Mouse (Mus musculus) hindbrain, embryonic 10.5 days (tissue): ENCODE measurements at regions not wholly inside any gene's neighbourhood (a gene's known extent, or its start where the extent isn't known, plus 50 kb on each side); places are given as distances from the start of the nearest gene placed in this dataset.

Experiments used
- DNase-seq: peaks from one replicate; pipeline ENCODE4 v3.0.0-alpha.2; 2017; ENCODE audit warnings: low spot score
- H3K27ac ChIP-seq: fragments of 300-500 bp; sonication (generic); 2 replicates; pipeline ENCODE4 v1.5.1; 2016; ENCODE audit warnings: mild to moderate bottlenecking, moderate library complexity
- H3K27me3 ChIP-seq: fragments of 300-500 bp; sonication (generic); 2 replicates; pipeline ENCODE4 v1.6.1; 2016; ENCODE audit warnings: mild to moderate bottlenecking; ENCODE audit not compliant: poor library complexity, insufficient read depth, severe bottlenecking
- H3K36me3 ChIP-seq: fragments of 300-500 bp; sonication (generic); 2 replicates; pipeline ENCODE4 v1.6.1; 2016; ENCODE audit warnings: mild to moderate bottlenecking, moderate library complexity
- H3K4me1 ChIP-seq: fragments of 300-500 bp; sonication (generic); replicated peaks from 2 replicates; pipeline ENCODE4 v1.6.1; 2016; ENCODE audit warnings: mild to moderate bottlenecking
- H3K4me3 ChIP-seq: fragments of 300-500 bp; sonication (generic); 2 replicates; pipeline ENCODE4 v1.5.1; 2016; ENCODE audit warnings: mild to moderate bottlenecking, moderate library complexity
- H3K9me3 ChIP-seq: fragments of 300-500 bp; sonication (generic); 2 replicates; pipeline ENCODE4 v1.6.1; 2016; ENCODE audit warnings: mild to moderate bottlenecking, moderate library complexity
- WGBS: fragments of 180-500 bp; shearing (Covaris S2); methylation state at CpG from one replicate; pipeline ENCODE4 v1.1.7; 2016; 5-methylcytosine and 5-hydroxymethylcytosine counted together

DNA sequence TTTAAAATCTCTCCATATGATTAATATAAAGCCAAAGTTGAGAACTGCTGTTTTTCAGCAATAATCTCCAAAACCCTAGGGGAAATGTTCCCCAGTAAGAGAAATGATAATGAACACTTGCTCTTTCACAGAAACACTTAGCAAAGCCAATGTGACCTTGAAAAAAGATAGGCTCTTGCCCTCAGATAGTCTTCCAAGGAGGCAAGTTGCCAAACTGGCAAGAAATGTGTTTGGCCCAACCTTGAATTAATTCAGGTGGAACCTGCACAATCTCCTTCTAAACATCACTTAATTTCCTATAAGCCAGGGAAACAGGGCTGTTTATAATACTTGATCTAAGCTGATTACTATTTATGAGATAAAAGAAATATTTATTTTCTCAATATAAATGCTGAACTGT is 244.0 kb upstream of the Gnaz start:
- Histone ChIP-seq H3K36me3 (no peaks in the 10 kb centered on the region), H3K27ac (no peak overlapping the region), H3K4me3 (no peak overlapping the region), H3K9me3 (no peaks in the 10 kb centered on the region), H3K4me1 (no peaks in the 10 kb centered on the region), H3K27me3 (no peaks in the 10 kb centered on the region)
- DNase-seq = no peak

DNA sequence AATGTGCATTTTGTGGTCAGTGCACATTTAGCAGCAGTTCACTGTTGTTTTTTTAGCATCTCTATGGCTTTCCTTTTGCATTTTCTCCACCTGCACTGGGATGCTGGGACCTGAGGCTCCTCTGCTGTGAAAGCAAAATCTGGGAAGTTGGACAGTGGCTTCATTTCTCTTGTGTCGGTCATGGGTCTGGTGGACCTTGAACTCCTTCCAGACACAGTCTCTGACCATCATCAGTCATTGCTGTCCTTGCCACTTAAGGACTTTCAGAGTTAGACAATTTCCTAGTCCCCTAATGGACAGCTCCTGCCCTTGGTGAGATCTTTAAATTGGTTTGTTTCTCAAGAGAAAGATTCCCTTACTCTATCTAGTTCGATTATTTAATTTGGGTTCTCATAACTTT is 217.5 kb upstream of the Gnaz start:
- no peaks in the 10 kb centered on the region for H3K9me3 ChIP-seq
- DNase-seq = no peak
- 82% methylated on average over 2 of the region's 2 CpGs for WGBS

DNA sequence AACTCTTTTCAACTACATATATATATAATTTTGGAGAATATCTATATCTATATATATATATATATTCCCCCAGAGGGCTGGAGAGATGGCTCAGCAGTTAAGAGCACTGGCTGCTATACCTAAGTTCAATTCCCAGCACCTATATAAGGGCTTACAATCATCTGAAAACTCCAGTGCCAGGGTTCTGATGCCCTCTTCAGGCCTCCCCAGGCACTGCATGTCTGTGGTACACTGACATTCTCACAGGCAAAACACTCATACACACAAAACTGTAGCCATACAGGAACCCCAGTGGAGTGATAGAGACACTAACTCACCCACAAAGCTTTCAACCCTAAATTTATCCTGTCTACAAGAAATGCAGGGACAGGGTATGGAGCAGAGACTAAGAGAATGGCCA is 216.1 kb upstream of the Gnaz start:
- Histone ChIP-seq H3K27me3 (no peaks in the 10 kb centered on the region), H3K9me3 (no peaks in the 10 kb centered on the region), H3K27ac (no peak overlapping the region), H3K4me1 (no peaks in the 10 kb centered on the region), H3K4me3 (no peak overlapping the region), H3K36me3 (no peaks in the 10 kb centered on the region)
- no peak for DNase-seq

More for the DNA sequence above, 217.5 kb upstream of the Gnaz start:
- Histone ChIP-seq H3K4me1 (no peaks in the 10 kb centered on the region), H3K4me3 (no peak overlapping the region), H3K36me3 (no peaks in the 10 kb centered on the region), H3K27ac (no peak overlapping the region), H3K27me3 (no peaks in the 10 kb centered on the region)

DNA sequence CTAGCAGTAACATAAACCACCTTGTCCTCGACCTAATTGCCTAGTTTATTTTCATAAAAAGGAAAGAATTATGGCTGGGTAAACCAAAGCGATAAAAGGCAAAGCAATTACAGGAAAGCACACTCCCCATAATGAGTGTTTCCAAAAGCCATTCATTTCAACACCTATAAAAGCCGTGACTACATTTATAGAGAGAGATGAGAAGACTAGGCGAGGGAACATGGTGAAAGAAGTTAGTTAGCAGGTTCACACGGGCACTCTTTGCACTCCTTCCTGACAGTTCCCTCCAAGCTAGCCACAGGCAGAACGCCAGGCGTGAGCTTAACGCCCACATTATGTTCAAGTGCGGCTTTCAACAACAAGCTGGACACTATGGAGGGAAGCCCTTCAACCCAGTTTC is 206.2 kb upstream of the Gnaz start:
- Histone ChIP-seq H3K27me3 (no peaks in the 10 kb centered on the region), H3K9me3 (no peaks in the 10 kb centered on the region), H3K36me3 (no peaks in the 10 kb centered on the region), H3K4me1 (no peaks in the 10 kb centered on the region), H3K4me3 (no peak overlapping the region), H3K27ac (no peak overlapping the region)
- no peak for DNase-seq
- 85% methylated on average over 9 of the region's 9 CpGs for WGBS

DNA sequence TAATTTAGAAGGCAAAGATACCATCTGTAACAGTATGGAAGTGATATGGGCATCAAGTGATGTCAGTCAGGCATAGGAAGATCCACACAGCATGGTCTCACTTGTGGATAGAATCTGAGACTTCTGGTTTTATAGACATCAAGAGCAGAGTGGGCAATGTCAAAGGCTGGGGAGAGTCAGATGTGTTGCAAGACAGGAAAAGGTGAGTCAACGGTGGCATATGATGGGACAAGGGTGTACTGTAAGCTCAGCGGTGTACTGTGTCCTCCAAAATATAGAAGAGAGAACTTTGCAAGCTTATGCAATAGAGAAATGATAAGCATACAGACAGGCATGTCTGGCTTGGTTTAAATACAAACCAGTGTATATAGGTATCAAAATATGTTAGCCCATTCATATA is 177.7 kb upstream of the Gnaz start:
- WGBS = 86% methylated on average over 2 of the region's 2 CpGs
- no peaks in the 10 kb centered on the region for H3K4me1 ChIP-seq
- no peak overlapping the region for H3K4me3 ChIP-seq
- no peak overlapping the region for H3K27ac ChIP-seq
- DNase-seq = no peak
- H3K27me3 ChIP-seq = no peaks in the 10 kb centered on the region
- no peaks in the 10 kb centered on the region for H3K36me3 ChIP-seq
- H3K9me3 ChIP-seq = no peaks in the 10 kb centered on the region

DNA sequence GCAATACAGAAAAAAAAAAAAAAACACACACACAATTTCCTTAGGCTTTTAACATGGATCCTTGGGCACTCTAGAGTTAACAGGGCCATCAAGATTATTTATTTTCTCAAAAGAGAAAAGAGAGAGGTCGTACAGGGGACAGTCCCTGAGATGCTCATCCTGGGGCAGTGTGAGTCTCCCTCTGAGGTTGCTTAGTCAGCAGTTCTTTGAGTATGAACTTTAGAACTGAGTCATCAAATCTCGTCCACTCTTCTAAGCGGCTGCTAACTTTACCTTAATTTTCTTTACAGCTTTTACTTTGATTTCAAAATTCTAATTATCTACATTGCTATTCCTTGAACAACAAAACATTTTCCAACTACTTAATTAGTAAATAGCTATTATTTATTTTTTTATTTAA is 177.0 kb upstream of the Gnaz start:
- H3K27ac ChIP-seq = no peak overlapping the region
- H3K9me3 ChIP-seq = no peaks in the 10 kb centered on the region
- no peaks in the 10 kb centered on the region for H3K27me3 ChIP-seq
- DNase-seq = no peak
- WGBS = 73% methylated on average over 3 of the region's 3 CpGs
- no peaks in the 10 kb centered on the region for H3K4me1 ChIP-seq
- no peaks in the 10 kb centered on the region for H3K36me3 ChIP-seq
- no peak overlapping the region for H3K4me3 ChIP-seq

DNA sequence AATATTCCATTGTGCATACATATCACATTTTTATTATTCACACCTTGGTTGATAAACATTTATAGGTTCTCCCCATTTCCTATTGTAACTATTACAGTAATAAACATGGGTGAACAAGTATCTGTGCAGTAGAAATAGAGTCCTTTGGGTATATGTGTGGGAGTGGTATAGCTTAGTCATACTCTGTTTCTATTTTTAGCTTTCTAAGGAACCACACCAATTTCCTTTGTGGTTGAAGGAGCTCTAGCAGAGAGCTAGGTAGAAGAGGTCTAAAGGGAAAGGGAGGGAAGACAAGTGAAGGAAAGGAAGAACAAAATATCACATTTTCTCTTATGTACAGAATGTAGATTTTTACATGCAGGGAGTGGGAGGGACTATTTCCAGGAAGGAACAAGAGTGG is 143.6 kb upstream of the Gnaz start:
- Histone ChIP-seq H3K4me1 (no peaks in the 10 kb centered on the region), H3K36me3 (no peaks in the 10 kb centered on the region), H3K9me3 (no peaks in the 10 kb centered on the region), H3K27ac (no peak overlapping the region), H3K27me3 (no peaks in the 10 kb centered on the region), H3K4me3 (no peak overlapping the region)
- no peak for DNase-seq

DNA sequence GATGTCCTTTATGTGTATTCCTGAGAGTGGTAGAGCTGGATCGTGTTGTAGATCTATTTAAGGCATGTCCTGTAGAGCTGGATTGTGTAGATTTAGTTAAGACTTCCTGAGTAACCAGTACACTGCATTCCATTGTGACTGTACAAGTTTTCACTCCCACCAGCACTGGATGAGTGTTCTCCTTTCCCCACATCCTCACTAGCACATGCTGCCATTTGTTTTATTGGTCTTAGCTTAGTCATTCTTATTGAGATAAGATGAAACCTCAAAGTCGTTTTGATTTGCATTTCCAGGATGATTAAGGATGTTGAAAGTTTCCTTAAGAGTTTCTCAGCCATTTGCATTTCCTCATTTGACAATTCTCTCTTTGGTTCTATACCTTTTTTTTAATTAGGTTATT is 132.6 kb upstream of the Gnaz start:
- Histone ChIP-seq H3K4me3 (no peak overlapping the region), H3K4me1 (no peaks in the 10 kb centered on the region), H3K27me3 (no peaks in the 10 kb centered on the region), H3K27ac (no peak overlapping the region), H3K36me3 (no peaks in the 10 kb centered on the region), H3K9me3 (no peaks in the 10 kb centered on the region)
- DNase-seq = no peak
- 70% methylated on average over 2 of the region's 2 CpGs for WGBS

DNA sequence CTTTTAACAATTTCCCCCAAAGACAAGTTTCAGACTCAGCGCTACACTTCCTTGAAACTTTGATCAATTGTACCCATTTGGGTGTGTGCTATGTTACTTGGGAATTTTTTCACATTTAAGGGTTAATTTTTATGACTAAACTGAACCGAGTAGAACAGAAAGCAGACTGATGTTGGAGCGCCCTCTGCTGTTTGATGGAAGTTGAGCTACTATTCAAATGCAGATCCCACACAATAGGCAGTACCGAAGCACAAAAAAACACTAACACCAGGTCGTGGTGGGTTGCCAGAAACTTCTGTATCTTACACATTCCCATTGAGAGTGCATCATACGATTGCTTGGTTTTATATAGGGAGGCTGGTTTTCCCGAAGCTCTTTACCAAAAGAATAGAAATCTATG is 118.6 kb upstream of the Gnaz start:
- H3K4me3 ChIP-seq = no peak overlapping the region
- peak; percentile 79 for DNase-seq
- H3K4me1 ChIP-seq = no peaks in the 10 kb centered on the region
- H3K9me3 ChIP-seq = no peaks in the 10 kb centered on the region
- H3K36me3 ChIP-seq = no peaks in the 10 kb centered on the region
- no peak overlapping the region for H3K27ac ChIP-seq
- H3K27me3 ChIP-seq = no peaks in the 10 kb centered on the region
- WGBS = 11% methylated on average over 7 of the region's 7 CpGs

DNA sequence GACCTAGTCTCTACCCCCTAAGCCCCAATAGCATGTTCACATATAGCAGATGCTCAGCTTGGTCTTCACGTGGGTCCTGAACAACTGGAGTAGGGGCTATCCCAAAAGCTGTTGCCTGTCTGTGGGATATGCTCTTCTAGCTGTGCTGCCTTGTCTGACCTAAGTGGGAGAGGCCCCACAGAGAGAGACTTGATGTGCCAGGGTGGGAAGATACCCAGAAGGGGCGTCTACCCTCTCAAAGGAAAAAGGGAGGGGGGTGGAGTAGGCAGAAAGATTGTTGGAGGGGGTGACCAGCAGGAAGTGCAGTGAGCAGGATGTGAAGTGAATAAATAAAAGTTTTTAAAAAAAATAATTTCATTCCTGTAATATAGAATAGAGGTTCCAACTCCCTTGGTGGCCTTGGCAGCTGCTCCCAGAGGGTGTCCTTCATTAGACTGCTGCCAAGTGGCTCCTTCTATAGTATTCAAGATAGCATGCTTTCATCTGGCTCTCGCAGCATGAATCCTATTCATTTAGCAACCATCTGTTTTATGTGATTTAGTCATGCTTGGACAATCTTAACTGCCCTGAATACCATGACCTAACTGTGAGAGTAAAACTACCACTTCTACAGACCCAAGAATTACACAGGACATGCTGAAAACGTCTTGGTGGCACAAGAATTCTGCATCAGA is 111.8 kb upstream of the Gnaz start:
- no peaks in the 10 kb centered on the region for H3K27me3 ChIP-seq
- no peaks in the 10 kb centered on the region for H3K36me3 ChIP-seq
- DNase-seq = no peak
- H3K4me1 ChIP-seq = peaks cover 12% of the 10 kb centered on the region; the same call in 1 of the 2 replicates
- 59% methylated on average over 4 of the region's 4 CpGs for WGBS
- H3K27ac ChIP-seq = no peak overlapping the region
- no peak overlapping the region for H3K4me3 ChIP-seq
- no peaks in the 10 kb centered on the region for H3K9me3 ChIP-seq
